Mouse (Mus musculus) colon, adult 2 months (tissue): ENCODE results near the gene Gm4724. TPM values are rescaled to one million over a fixed set of nuclear protein-coding genes. Genes with fewer than 3 reads are reported as not detected.

ENCODE experiments used
- polyA plus RNA-seq: library from polyadenylated mRNA; depleted of rRNA; stranded (reverse); fragments of >200 nt; gene quantifications from 2 replicates; pipeline ENCODE4 v1.2.3, GENCODE M21; 2012; rRNA removed

Gene Gm4724
- 2.0 and 2.2 TPM in 2 replicates for polyA plus RNA-seq

GRCm38 (mm10) chr2:175435707-175436106 lies at the start of gene Gm4724:
TSS of gene Gm4724 (minus strand) at chr2:175435807.

GRCm38 (mm10) chr2:175469685-175470084 lies 34.1 kb upstream of the Gm4724 start, which contains the start of gene Zfp965:
TSS of gene Zfp965 (plus strand) at chr2:175469985.

Other genes with a start within 250 kb of the Gm4724 start
- gene Gm14391, start 228.9 kb downstream of the Gm4724 start, polyA plus RNA-seq = 1.9 TPM in 2 replicates
- gene Gm14440, start 160.7 kb downstream of the Gm4724 start, polyA plus RNA-seq = not detected in 2 replicates
- gene Gm4631, start 97.6 kb downstream of the Gm4724 start, polyA plus RNA-seq = 0.37 and 0.72 TPM in 2 replicates
- gene Zfp968, start 63.4 kb downstream of the Gm4724 start, polyA plus RNA-seq = 0.16 and 0.58 TPM in 2 replicates
- 0.10 and 0.15 TPM in 2 replicates for gene Zfp965, start 34.2 kb upstream of the Gm4724 start, polyA plus RNA-seq
- gene Gm11007, start 208.2 kb upstream of the Gm4724 start, polyA plus RNA-seq = not detected in 2 replicates